Mouse (Mus musculus): ENCODE data around the gene Cdc25b.

- TF ChIP-seq MAFK (IDR thresholded peaks at IDR 0.05; ENCODE audit: insufficient read depth, low read depth, low read length): no peak
- no peak for TF ChIP-seq ZNF384 (IDR thresholded peaks at IDR 0.05; ENCODE audit: low read depth, low read length)
- no peak for TF ChIP-seq ZC3H11A (IDR thresholded peaks at IDR 0.05; ENCODE audit: borderline replicate concordance, low read depth, low read length)
Measured at GRCm38 (mm10) chr2:131145121-131145520, 41.6 kb upstream of the Cdc25b start.

Data from ES-E14 (cell line).